Mouse (Mus musculus) layer of hippocampus, adult 2 months (tissue): Measurements from ENCODE around the gene Kalrn. TPM values are rescaled to one million over a fixed set of nuclear protein-coding genes. Genes with fewer than 3 reads are reported as not detected.
A peak's percentile ranks its signal among the peaks of the same experiment; 100 is the strongest.

Experiments
- DNase-seq, 2 experiments: peaks; one replicate each; pipeline ENCODE4 v3.0.0; 2022; ENCODE audit warnings: low spot score in 2 of 2
- H3K27ac ChIP-seq: fragments of 200-600 bp; 2 replicates; pipeline ENCODE4 v1.8.1; 2022
- H3K4me3 ChIP-seq: fragments of 200-600 bp; 2 replicates; pipeline ENCODE4 v1.8.1; 2022; ENCODE audit warnings: mild to moderate bottlenecking
- CTCF ChIP-seq: fragments of 200-600 bp; conservative IDR thresholded peaks from 2 replicates; pipeline ENCODE4 v1.8.1; 2022; ENCODE audit warnings: antibody characterized with exemption, mild to moderate bottlenecking, moderate library complexity
- total RNA-seq, 2 experiments: library from RNA; stranded (reverse); gene quantifications; 2 replicates each; pipeline ENCODE4 v1.2.3; 2021

The Kalrn gene
- total RNA-seq, 2 experiments from 2014 or later, result 533 to 549 TPM

DNA sequence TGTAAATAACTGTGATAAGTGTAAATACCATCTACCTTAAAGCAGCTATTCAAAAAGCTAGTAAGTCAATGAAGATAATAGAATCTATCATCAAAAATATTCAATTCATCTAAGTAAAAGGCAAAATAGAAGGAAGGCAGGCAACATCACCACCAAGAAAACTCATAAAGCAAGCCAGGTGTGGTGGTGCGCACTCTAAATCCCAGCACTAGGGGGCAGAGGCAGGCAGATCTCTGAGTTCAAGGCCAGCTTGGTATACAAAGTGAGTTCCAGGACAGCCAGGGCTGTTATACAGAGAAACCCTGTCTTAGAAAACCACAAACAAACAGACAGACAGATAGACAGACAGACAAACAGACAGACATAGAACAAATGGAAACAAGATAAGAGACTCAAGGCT lies 305.6 kb downstream of the Kalrn start:
- H3K4me3 ChIP-seq, result no peak overlapping the region
- TF ChIP-seq CTCF, result peak; percentile 68
- no peak for DNase-seq
- no peak overlapping the region for H3K27ac ChIP-seq

- Histone ChIP-seq H3K4me3 (no peak overlapping the region), H3K27ac (peak overlapping the region; percentile 96; the same call in 1 of the 2 replicates)
- DNase-seq, result no peak
- TF ChIP-seq CTCF, result no peak
Observed at GRCm38 (mm10) chr16:34264671-34265070, 308.7 kb downstream of the Kalrn start.

- peak; percentile 59 to 75 for DNase-seq
- TF ChIP-seq CTCF, result no peak
- peak overlapping the region; percentile 96 for H3K27ac ChIP-seq
- peak overlapping the region; percentile 70 for H3K4me3 ChIP-seq
Observed at GRCm38 (mm10) chr16:34262731-34263460, 310.4 kb downstream of the Kalrn start.

- no peak for TF ChIP-seq CTCF
- peak overlapping the region; percentile 70 for H3K4me3 ChIP-seq
- DNase-seq, result no peak
- peak overlapping the region; percentile 96 for H3K27ac ChIP-seq
Observed at GRCm38 (mm10) chr16:34260971-34261924, 312.1 kb downstream of the Kalrn start.

GRCm38 (mm10) chr16:34254646-34255022 lies 318.7 kb downstream of the Kalrn start:
- Histone ChIP-seq H3K4me3 (peak overlapping the region; percentile 19), H3K27ac (peak overlapping the region; percentile 58)
- no peak for TF ChIP-seq CTCF
- DNase-seq, result no peak

- no peak for DNase-seq
- Histone ChIP-seq H3K27ac (peak overlapping the region; percentile 58), H3K4me3 (peak overlapping the region; percentile 19)
- TF ChIP-seq CTCF, result no peak
Observed at GRCm38 (mm10) chr16:34254002-34254645, 319.2 kb downstream of the Kalrn start.

DNA sequence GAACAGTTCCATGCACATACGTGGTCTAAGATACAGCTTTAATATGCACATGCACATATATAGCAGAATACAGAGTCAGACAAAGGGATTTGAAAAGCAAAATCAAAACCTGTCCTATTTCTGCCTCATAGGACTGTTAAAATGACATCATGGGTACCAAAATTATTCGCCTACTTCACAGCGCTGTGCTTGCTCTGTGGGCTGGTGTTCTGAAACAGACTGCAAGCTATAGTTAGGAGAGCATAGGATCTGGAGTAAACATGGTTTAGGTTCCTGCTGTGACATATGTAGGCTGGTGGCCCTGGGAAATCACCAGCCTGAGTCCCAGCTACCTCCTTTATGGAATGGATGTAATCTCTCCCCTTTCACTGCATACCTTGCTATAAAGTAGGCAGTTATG lies 320.7 kb downstream of the Kalrn start:
- H3K4me3 ChIP-seq, result no peak overlapping the region
- H3K27ac ChIP-seq, result peak overlapping the region; percentile 58
- no peak for TF ChIP-seq CTCF
- DNase-seq, result no peak

DNA sequence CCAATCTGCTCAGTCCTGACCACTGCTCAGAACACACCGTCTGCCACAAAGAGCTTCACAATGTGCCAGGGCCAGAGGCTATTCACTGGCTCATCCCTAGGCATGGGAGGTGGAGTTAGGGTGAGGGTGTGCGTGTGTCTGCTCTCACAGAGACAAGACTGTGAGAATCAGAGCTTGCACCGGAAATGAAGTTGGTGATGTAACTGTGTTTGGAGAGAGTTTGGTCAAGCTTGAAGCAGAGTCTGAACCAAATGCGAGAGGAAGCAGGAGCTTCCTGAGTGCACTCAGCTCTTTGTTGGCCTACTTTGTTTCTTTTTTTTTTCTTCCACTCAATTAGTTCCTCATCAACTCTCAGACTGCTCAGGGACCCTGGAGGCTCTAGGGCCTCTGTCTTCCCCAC lies 325.1 kb downstream of the Kalrn start:
- peak overlapping the region; percentile 51; the same call in 1 of the 2 replicates for H3K27ac ChIP-seq
- no peak overlapping the region for H3K4me3 ChIP-seq
- DNase-seq, result no peak
- no peak for TF ChIP-seq CTCF

- DNase-seq, result peak; percentile 92 to 93
- no peak for TF ChIP-seq CTCF
- peak overlapping the region; percentile 93 for H3K27ac ChIP-seq
- H3K4me3 ChIP-seq, result no peak overlapping the region
Observed at GRCm38 (mm10) chr16:34241936-34242729, 331.2 kb downstream of the Kalrn start.

DNA sequence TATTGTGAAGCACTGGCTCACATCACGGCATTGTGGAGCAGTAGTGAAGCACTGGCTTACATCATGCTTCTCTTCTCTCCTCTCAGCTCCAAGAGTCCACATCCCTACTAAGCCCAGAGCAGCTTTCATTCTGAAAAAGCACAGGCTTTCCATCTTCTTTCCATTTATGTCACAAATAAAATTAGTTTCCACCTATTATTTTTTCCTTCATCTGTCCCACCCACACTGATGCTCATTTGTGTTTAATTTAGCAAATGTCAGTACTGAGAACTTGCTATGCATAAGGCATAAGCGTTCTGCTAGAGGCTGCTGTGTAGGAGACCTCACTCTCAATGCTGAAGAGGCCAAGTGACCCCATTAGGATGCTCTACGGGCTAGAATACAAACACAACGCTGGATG lies 333.7 kb downstream of the Kalrn start:
- Histone ChIP-seq H3K4me3 (no peak overlapping the region), H3K27ac (peak overlapping the region; percentile 93)
- TF ChIP-seq CTCF, result no peak
- DNase-seq, result peak in 1 of 2 experiments; percentile 49

DNA sequence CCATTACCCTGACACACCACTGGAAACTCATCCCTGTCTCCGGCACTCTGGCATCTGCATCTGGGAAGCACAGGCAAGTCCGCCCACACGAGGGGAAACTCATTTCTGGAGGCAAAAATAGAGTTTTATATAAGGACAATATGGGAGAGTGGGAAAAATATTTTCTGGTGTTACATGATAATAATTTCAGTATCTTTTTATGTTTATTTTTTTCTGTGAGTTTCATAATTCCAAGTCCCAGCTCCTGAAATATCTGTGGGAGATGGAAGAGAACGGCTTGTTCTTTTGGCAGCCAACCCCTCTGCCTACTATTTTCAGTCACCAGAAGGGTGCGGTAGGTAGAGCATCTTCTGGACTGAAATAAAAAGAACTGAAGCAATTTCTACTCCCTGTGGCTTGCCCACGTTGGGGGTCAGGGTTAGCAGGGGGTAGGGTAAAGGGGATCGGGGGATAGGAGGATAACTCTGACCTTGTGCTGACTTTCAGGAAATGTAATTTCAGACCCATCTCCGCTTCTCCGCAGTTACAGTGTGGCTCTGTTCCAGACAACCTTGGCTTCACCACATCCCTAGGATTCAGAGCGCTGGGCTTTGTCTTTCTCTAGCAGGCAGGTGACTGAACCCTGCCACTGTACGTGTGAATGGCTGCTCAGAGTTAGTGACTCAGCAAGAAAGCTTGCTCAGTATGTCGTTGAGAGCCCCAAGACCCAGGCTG lies 336.3 kb downstream of the Kalrn start:
- Histone ChIP-seq H3K4me3 (no peak overlapping the region), H3K27ac (peak overlapping the region; percentile 93)
- TF ChIP-seq CTCF, result no peak; the same call in 1 of the 2 replicates
- peak; percentile 70 to 80 for DNase-seq
